Mouse (Mus musculus) common myeloid progenitor, adult 5-6 weeks (primary cell): Measurements from ENCODE around the gene Tbx10. TPM values are rescaled to one million over a fixed set of nuclear protein-coding genes. Genes with fewer than 3 reads are reported as not detected.
A peak's percentile ranks its signal among the peaks of the same experiment; 100 is the strongest.
"Not testable (repeated sequence)": the region's sequence is repeated elsewhere in the genome, so short reads cannot be mapped to it uniquely, and the experiment has no call there.

Source experiments
- ATAC-seq: replicated peaks from 2 replicates; pipeline ENCODE4 v1.8.0; 2016; ENCODE audit warnings: low read depth, mild to moderate bottlenecking, moderate TSS enrichment, inconsistent platforms; ENCODE audit not compliant: poor library complexity, severe bottlenecking
- total RNA-seq: library from RNA; stranded (forward); fragments of 200-1000, 187-1606 nt; gene quantifications from 2 replicates; pipeline ENCODE4 v1.2.3, GENCODE M21; 2017

The Tbx10 gene
- total RNA-seq: not detected in 2 replicates

DNA sequence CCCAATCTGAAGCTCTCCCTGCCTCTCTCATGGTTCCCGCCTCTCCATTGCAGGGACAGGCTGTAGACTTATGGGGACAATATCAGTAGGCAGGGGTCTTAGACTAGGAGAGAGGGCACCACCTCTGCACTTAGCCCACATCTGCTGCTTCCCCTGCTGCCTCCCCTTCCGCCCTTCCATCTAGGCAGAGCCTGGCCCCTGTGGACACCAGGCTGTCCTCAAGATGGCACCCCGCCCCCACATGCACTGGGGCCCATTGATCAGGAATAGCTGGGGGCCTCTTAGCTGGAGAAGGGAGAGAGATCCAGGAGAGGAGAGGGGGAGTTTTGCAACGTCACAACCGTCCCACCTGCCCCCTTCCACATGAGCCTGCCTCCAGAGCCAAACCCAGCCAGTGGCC, at the start of gene Tbx10:
Gene Tbx10, plus strand, starts transcription at position 337 of the 400 bp plus-strand sequence.
- no peak for ATAC-seq

GRCm38 (mm10) chr19:3942986-3943735, 49.4 kb upstream of the Tbx10 start:
- ATAC-seq: peak; percentile 68

DNA sequence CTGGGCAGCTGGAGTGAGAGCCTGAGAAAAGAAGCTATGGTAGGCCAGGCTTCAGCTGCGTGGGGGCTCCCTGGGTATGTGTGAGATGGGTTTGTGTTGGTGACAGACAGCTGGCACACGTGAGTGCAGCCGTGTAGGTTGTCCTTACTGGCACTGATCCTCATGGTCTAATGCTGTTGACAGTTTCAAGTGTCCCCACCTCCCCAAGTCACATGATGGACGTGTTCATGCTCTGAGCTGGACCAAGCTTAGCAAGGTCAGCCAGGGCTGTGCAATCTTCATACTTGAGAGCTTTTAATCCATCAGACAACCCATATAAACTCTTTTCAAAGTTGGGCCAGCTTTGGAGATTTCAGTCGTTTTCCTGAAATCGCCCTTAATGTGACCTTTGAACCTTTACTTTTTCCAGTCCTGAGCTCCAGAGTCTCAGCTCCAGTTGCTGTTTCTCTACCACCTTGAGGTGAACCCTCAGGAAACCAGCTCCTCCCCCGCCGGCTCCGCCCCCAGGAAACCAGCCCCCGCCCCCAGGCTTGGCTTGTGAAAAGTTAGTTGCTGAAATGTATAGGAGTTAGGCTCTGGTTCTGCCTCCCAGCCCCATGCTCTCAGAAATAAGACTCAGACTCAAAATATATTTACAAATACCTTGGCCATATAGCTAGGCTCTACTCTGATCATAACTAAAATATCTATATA, 46.5 kb upstream of the Tbx10 start:
- 0 out of 2 replicates have a peak, but pooled peaks have one; percentile 31 for ATAC-seq

- ATAC-seq: peak; percentile 61
Observed at GRCm38 (mm10) chr19:3946715-3947114, 45.8 kb upstream of the Tbx10 start.

DNA sequence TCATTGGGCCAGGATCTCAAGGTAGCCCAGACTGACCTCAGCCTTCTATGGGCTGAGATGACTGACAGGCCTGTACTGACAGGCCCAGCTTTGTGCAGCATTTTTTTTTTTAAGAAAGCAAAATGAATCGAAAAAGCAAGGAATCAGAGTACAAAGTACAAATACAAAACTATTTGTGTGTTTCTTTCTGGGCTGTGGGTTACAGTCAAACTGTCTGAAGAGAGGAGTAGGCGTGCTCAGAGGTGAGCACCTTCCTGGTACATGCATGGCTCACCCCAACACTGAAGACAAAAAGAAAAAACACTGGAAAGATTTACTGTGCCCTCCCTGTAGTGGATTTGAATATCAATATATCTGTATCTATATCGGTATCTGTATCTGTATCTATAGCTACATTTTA, 44.7 kb upstream of the Tbx10 start:
- no peak for ATAC-seq

- ATAC-seq: no peak
Observed at GRCm38 (mm10) chr19:3948546-3948945, 44.0 kb upstream of the Tbx10 start.

DNA sequence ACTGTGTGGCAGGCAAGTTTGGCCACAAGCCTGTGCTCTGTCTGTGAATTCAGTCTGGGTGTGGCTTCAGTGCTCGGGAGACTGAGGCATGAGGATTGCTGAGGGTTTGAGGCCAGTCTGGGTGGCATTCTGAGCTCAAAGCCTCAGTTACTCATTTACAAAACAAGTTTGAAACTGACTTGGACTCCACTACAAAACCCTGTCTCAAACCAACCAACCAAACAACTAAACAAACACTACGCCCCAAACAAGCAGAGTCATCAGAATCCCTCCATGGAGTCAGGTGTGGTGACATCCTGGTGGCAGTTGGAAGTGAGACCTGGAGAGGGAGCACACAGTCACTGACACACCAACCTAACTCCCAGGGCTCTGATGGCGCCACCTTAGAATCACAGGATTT, 42.2 kb upstream of the Tbx10 start:
- ATAC-seq: no peak

GRCm38 (mm10) chr19:3951461-3951860, 41.1 kb upstream of the Tbx10 start:
- 0 out of 2 replicates have a peak, but pooled peaks have one; percentile 39 for ATAC-seq

DNA sequence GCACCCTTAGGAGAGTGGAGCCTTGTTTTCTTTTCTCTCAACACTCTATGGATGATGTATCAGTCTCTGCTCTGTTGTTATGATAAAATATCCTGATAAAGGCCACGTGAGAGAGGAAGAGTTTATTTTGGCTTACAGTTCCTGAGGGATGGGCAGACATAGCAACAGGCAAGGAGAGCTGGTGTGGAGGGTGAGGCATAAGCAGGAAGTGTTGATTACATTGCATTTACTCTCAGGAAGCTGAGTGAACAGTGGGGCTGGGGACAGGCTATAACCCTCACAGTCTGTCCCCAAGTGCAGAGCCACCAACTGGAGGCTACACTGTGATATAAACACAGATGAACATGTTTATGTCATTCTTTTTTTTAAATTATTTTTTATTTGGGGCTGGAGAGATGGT, 40.5 kb upstream of the Tbx10 start:
- no peak for ATAC-seq

DNA sequence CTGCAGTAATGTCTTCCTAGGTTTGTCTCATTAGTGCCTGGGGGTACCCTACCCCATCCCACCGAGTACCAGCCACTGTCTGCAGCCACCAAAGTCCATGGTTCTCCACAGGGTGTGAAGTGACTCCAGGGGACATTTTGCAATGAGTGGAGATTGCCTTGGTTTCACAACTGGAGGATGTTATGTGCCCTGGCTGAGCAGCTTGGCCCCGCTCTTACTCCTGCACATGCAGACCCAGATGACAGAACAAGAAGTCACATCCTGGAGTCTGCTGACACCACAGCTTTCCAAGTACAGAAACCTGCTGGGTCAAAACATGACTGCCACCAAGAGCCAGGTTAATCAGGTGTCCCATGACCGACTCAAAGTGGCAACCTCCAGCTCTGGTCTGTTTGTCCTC, 37.5 kb upstream of the Tbx10 start:
- ATAC-seq: no peak

DNA sequence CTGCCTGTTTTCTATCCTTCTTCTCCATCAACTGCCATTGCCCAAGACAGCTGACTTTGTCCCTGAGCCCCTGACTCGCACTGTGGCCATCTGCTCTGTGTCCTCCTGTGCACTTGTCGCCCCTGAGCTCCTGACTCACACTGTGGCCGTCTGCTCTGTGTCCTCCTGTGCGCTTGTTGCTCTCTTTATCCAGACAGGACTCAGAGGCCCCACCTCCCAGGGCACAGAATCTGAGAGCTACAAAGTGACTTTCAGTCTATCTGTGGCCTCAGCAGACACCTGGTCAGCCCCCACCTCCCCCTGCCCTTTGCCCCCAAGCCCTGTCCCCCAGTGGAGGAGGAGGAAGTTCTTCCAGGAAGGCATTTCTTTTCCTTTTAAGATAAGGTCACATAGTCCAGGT, 36.7 kb upstream of the Tbx10 start:
- no peak for ATAC-seq

- not testable (repeated sequence) for ATAC-seq
Observed at GRCm38 (mm10) chr19:3957296-3958036, 35.1 kb upstream of the Tbx10 start.

- ATAC-seq: no peak
Observed at GRCm38 (mm10) chr19:3958470-3958869, 34.1 kb upstream of the Tbx10 start, which contains the start of gene Aldh3b3. Aldh3b3 (plus strand) TSS chr19:3958645.

GRCm38 (mm10) chr19:3959030-3959429, 33.5 kb upstream of the Tbx10 start:
- no peak for ATAC-seq

- ATAC-seq: no peak
Observed at GRCm38 (mm10) chr19:3960211-3960610, 32.3 kb upstream of the Tbx10 start.

GRCm38 (mm10) chr19:3961805-3962204, 30.7 kb upstream of the Tbx10 start:
- not testable (repeated sequence) for ATAC-seq

- no peak for ATAC-seq
Observed at GRCm38 (mm10) chr19:3962469-3962868, 30.1 kb upstream of the Tbx10 start.

DNA sequence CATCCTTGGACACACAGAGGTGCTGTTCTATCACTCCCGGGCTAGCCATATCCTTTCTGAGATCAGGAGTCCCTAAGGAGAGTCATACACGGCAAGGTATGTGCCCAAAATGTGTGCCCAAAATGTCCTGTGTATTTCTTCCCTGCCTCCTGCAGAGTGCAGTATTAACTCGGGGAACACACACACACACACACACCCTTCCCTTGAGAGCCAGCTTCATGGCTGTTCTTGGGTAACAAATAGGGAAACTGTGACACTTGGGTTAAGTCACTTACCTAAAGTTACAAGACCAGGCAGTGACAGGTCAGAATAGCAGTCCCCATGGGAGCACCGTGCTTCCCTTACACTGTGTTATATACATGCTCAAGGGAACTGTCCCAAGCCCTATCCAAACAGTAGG, 28.5 kb upstream of the Tbx10 start:
- no peak for ATAC-seq

GRCm38 (mm10) chr19:3966330-3967075, 26.0 kb upstream of the Tbx10 start:
- ATAC-seq: peak; percentile 49; the same call in 1 of the 2 replicates

- ATAC-seq: no peak
Observed at GRCm38 (mm10) chr19:3967258-3967657, 25.3 kb upstream of the Tbx10 start.
